Mouse (Mus musculus) embryonic fibroblast, embryonic 13.5 days (primary cell): ENCODE data around the gene Pnkp.

Experiments
- CTCF ChIP-seq: IDR thresholded peaks from 2 replicates; pipeline ENCODE4 v1.5.1; 2011; ENCODE audit warnings: mild to moderate bottlenecking, control low read depth, low read length, moderate library complexity, borderline replicate concordance; ENCODE audit not compliant: insufficient read depth
- POLR2A ChIP-seq: IDR thresholded peaks from 2 replicates; pipeline ENCODE4 v1.6.1; 2011; ENCODE audit warnings: low read depth, mild to moderate bottlenecking, control low read depth, low read length, moderate library complexity

DNA sequence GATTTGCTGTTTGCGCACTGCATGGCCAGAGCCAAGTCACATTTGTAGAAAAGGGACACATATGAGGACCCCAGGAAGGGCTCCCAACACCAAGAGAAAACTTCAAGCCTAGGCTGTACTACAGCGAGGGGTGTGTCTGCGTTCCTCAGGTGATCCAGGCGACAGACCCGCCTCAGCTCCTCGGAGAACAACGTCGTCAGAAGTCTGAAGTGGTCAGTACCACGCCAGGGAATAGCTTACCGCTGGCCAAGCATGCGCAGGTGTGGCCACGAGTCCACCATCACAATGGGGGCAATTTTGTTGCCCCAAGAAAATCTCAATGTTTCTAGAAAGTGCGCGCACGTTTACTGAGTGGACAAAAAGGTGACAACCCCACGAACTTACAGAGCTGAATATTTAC, 11.5 kb downstream of the Pnkp start:
- no peak for TF ChIP-seq POLR2A
- TF ChIP-seq CTCF: no peak
